Comparison of ENCODE assay signal across 22 mouse cellular contexts in the genomic region with DNA sequence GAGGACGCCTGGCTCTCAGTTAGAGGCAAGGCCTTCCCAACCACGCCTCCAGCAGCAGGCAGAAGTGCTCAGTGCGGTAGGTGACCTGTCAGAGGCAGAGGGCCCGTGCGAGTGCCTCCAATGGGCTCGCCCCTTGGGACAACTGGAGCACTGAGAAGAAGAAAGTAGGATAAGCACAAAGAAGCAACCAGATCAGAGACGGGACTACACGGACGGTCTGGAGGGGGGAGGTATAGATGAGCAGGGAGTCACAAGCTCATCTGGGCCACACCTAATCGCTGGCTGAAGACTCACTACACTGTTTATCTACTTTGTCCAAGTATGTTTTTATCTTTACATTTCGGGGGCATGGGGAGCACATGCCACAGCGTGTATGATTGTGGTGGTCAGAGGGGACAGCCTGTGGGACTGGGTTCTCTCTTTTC. TPM values are rescaled to one million over a fixed set of nuclear protein-coding genes. Genes with fewer than 3 reads are reported as not detected.
DNase-seq lines count a peak whose midpoint lies in the region; ATAC-seq and TF ChIP-seq lines count a peak whose summit lies in the region.
"Had no signal": no experiment of that assay in that cellular context is flagged by ENCODE, and none has a peak within 500 bp of the region (broad histone marks: within the 10 kb centered on the region; RNA-seq: fewer than 3 reads in every experiment).

No protein-coding gene starts in this region.

- no peaks in the 10 kb centered on the region for H3K4me1 ChIP-seq in stomach, embryonic 15.5 days
- no peaks in the 10 kb centered on the region for H3K4me1 ChIP-seq in stomach, postnatal 0 days (replicated peaks; ENCODE audit: control insufficient read depth, insufficient read depth)
- H3K4me1 ChIP-seq in liver, embryonic 12.5 days = peaks cover 57% of the 10 kb centered on the region
- no peaks in the 10 kb centered on the region for H3K4me1 ChIP-seq in midbrain, embryonic 15.5 days
- H3K4me1 ChIP-seq: embryonic facial prominence, embryonic 12.5 days; lung, embryonic 15.5 days; midbrain, embryonic 13.5 days had no signal

- TF ChIP-seq EP300 in stomach, postnatal 0 days (optimal IDR thresholded peaks at IDR 0.05) = no peak

- no peak overlapping the region for H3K27ac ChIP-seq in stomach, embryonic 15.5 days
- no peak overlapping the region for H3K27ac ChIP-seq in stomach, postnatal 0 days (replicated peaks)
- peak overlapping the region; percentile 90 for H3K27ac ChIP-seq in liver, embryonic 12.5 days
- H3K27ac ChIP-seq in midbrain, embryonic 15.5 days = no peak overlapping the region
- H3K27ac ChIP-seq: embryonic facial prominence, embryonic 12.5 days; forebrain, embryonic 10.5 days; hindbrain, embryonic 14.5 days; lung, embryonic 15.5 days; macrophage; midbrain, embryonic 13.5 days had no signal

- H3K4me2 ChIP-seq in stomach, embryonic 15.5 days = no peak overlapping the region
- no peak overlapping the region for H3K4me2 ChIP-seq in stomach, postnatal 0 days (replicated peaks; ENCODE audit: low read depth)
- peak overlapping the region; percentile 70 for H3K4me2 ChIP-seq in liver, embryonic 12.5 days
- H3K4me2 ChIP-seq in midbrain, embryonic 15.5 days = no peak overlapping the region
- H3K4me2 ChIP-seq: embryonic facial prominence, embryonic 12.5 days; hindbrain, embryonic 14.5 days; lung, embryonic 15.5 days; midbrain, embryonic 13.5 days had no signal

- intact Hi-C loops in gastrocnemius, postnatal 14 days (cut with DNase I; ENCODE audit: low total_unique reads) = no loop called here

- no peak for DNase-seq in stomach, postnatal 0 days (ENCODE audit: low spot score)
- DNase-seq in c-Kit-positive CD71-positive TER-119-negative erythroid progenitor cells, embryonic 14.5 days (ENCODE audit: low read depth) = peak; percentile 38
- no peak for DNase-seq in gastrocnemius, postnatal 14 days
- no peak for DNase-seq in thymus, postnatal 10 days (ENCODE audit: low spot score in 2 of 2)
- no peak for DNase-seq in spleen, postnatal 36 days (ENCODE audit: low spot score in 2 of 2)
- DNase-seq: B cell, adult 2 months; cerebellum, adult 11-12 months; cerebellum, postnatal 36 days; gastrocnemius, postnatal 25 days; thymus, postnatal 14 days had no signal

- no peak overlapping the region for H3K4me3 ChIP-seq in stomach, embryonic 15.5 days (replicated peaks)
- no peak overlapping the region for H3K4me3 ChIP-seq in stomach, postnatal 0 days (ENCODE audit: low read depth, low read length)
- peak overlapping the region; percentile 34 for H3K4me3 ChIP-seq in liver, embryonic 12.5 days
- H3K4me3 ChIP-seq in midbrain, embryonic 15.5 days = no peak overlapping the region
- H3K4me3 ChIP-seq: embryonic facial prominence, embryonic 12.5 days; forebrain, embryonic 10.5 days; lung, embryonic 15.5 days; midbrain, embryonic 13.5 days had no signal

- no peaks in the 10 kb centered on the region for H3K27me3 ChIP-seq in stomach, embryonic 15.5 days (replicated peaks)
- no peaks in the 10 kb centered on the region for H3K27me3 ChIP-seq in stomach, postnatal 0 days (ENCODE audit: control insufficient read depth, insufficient read depth, low read length)
- H3K27me3 ChIP-seq in liver, embryonic 12.5 days (replicated peaks) = no peaks in the 10 kb centered on the region
- no peaks in the 10 kb centered on the region for H3K27me3 ChIP-seq in midbrain, embryonic 15.5 days (replicated peaks)
- H3K27me3 ChIP-seq: embryonic facial prominence, embryonic 12.5 days; lung, embryonic 15.5 days; midbrain, embryonic 13.5 days had no signal

- TF ChIP-seq CTCF in stomach, postnatal 0 days (IDR thresholded peaks at IDR 0.05; ENCODE audit: low read depth) = no peak

- ATAC-seq in stomach, embryonic 15.5 days (ENCODE audit: insufficient read depth, low FRiP score, low read depth) = peak; percentile 82; the same call in 1 of the 2 replicates
- ATAC-seq in stomach, postnatal 0 days (ENCODE audit: low FRiP score, low TSS enrichment) = no peak
- peak; percentile 96 for ATAC-seq in liver, embryonic 12.5 days
- no peak for ATAC-seq in midbrain, embryonic 15.5 days (replicated peaks)
- ATAC-seq: intestine, postnatal 0 days; midbrain, embryonic 13.5 days had no signal

- 87% methylated on average over 12 of the region's 12 CpGs for WGBS in stomach, embryonic 15.5 days
- WGBS in stomach, postnatal 0 days = 85% methylated on average over 12 of the region's 12 CpGs
- WGBS in liver, embryonic 12.5 days (ENCODE audit: insufficient replicate concordance) = 26% methylated on average over 12 of the region's 12 CpGs
- 88% methylated on average over 12 of the region's 12 CpGs for WGBS in midbrain, embryonic 15.5 days

- H3K36me3 ChIP-seq in stomach, embryonic 15.5 days = peaks cover 7% of the 10 kb centered on the region; the same call in 1 of the 2 replicates
- H3K36me3 ChIP-seq in stomach, postnatal 0 days (ENCODE audit: control insufficient read depth, insufficient read depth, low read length) = peaks cover 8% of the 10 kb centered on the region; the same call in 1 of the 2 replicates
- peaks cover 76% of the 10 kb centered on the region for H3K36me3 ChIP-seq in liver, embryonic 12.5 days
- peaks cover 21% of the 10 kb centered on the region for H3K36me3 ChIP-seq in midbrain, embryonic 15.5 days (replicated peaks)

- no peaks in the 10 kb centered on the region for H3K9me3 ChIP-seq in stomach, embryonic 15.5 days
- H3K9me3 ChIP-seq in stomach, postnatal 0 days (ENCODE audit: control insufficient read depth, low read length) = no peaks in the 10 kb centered on the region
- no peaks in the 10 kb centered on the region for H3K9me3 ChIP-seq in liver, embryonic 12.5 days (replicated peaks)
- H3K9me3 ChIP-seq in midbrain, embryonic 15.5 days = no peaks in the 10 kb centered on the region
- H3K9me3 ChIP-seq: embryonic facial prominence, embryonic 12.5 days; forebrain, embryonic 10.5 days; lung, embryonic 15.5 days; midbrain, embryonic 13.5 days had no signal

- H3K9ac ChIP-seq in stomach, embryonic 15.5 days = no peak overlapping the region
- H3K9ac ChIP-seq in stomach, postnatal 0 days (ENCODE audit: low read length) = no peak overlapping the region
- H3K9ac ChIP-seq in liver, embryonic 12.5 days = peak overlapping the region; percentile 49
- H3K9ac ChIP-seq in midbrain, embryonic 15.5 days = no peak overlapping the region
- H3K9ac ChIP-seq: embryonic facial prominence, embryonic 12.5 days; hindbrain, embryonic 14.5 days; lung, embryonic 15.5 days; midbrain, embryonic 13.5 days had no signal

RNA-seq across cellular contexts. Expression of a gene that starts 35.3 kb away (rescaled TPM):
- 145 and 155 TPM in 2 replicates for polyA plus RNA-seq in stomach, embryonic 15.5 days (2015; fragmentation: Nextera tagmentation; extraction: Ambion mirVana)
- 93.7 and 95.0 TPM in 2 replicates for polyA plus RNA-seq in stomach, postnatal 0 days (2015; fragmentation: Nextera tagmentation; extraction: Ambion mirVana)
- polyA plus RNA-seq in liver, embryonic 12.5 days (2016; fragmentation: Nextera tagmentation; extraction: Ambion mirVana) = 140 and 144 TPM in 2 replicates
- total RNA-seq in gastrocnemius, postnatal 14 days (2021) = 10 to 100 TPM; 54.3 to 57.3 TPM
- polyA plus RNA-seq in midbrain, embryonic 15.5 days (2015; fragmentation: Nextera tagmentation; extraction: Ambion mirVana) = 80.6 and 83.1 TPM in 2 replicates

RNA-seq across cellular contexts. Expression of a gene that starts 40.5 kb away (rescaled TPM):
- 4.6 and 5.6 TPM in 2 replicates for polyA plus RNA-seq in stomach, embryonic 15.5 days (2015; fragmentation: Nextera tagmentation; extraction: Ambion mirVana)
- 2.3 and 2.8 TPM in 2 replicates for polyA plus RNA-seq in stomach, postnatal 0 days (2015; fragmentation: Nextera tagmentation; extraction: Ambion mirVana)
- polyA plus RNA-seq in liver, embryonic 12.5 days (2016; fragmentation: Nextera tagmentation; extraction: Ambion mirVana) = 4.8 and 5.2 TPM in 2 replicates
- total RNA-seq in gastrocnemius, postnatal 14 days (2021) = 10 to 100 TPM in 1 of 2 experiments, 1 to 10 TPM in 1; 9.4 to 10.5 TPM
- polyA plus RNA-seq in midbrain, embryonic 15.5 days (2015; fragmentation: Nextera tagmentation; extraction: Ambion mirVana) = 10.5 and 12.8 TPM in 2 replicates

RNA-seq across cellular contexts. Expression of a gene that starts 45.3 kb away (rescaled TPM):
- 76.0 and 89.3 TPM in 2 replicates for polyA plus RNA-seq in stomach, embryonic 15.5 days (2015; fragmentation: Nextera tagmentation; extraction: Ambion mirVana)
- polyA plus RNA-seq in stomach, postnatal 0 days (2015; fragmentation: Nextera tagmentation; extraction: Ambion mirVana) = 113 and 117 TPM in 2 replicates
- 55.2 and 56.5 TPM in 2 replicates for polyA plus RNA-seq in liver, embryonic 12.5 days (2016; fragmentation: Nextera tagmentation; extraction: Ambion mirVana)
- total RNA-seq in gastrocnemius, postnatal 14 days (2021) = 10 to 100 TPM; 37.8 to 40.2 TPM
- polyA plus RNA-seq in midbrain, embryonic 15.5 days (2015; fragmentation: Nextera tagmentation; extraction: Ambion mirVana) = 51.3 and 54.9 TPM in 2 replicates

RNA-seq across cellular contexts. Expression of a gene that starts 54.2 kb away (rescaled TPM):
- polyA plus RNA-seq in stomach, embryonic 15.5 days (2015; fragmentation: Nextera tagmentation; extraction: Ambion mirVana) = 0.37 and 0.57 TPM in 2 replicates
- 0.50 TPM in 2 replicates for polyA plus RNA-seq in stomach, postnatal 0 days (2015; fragmentation: Nextera tagmentation; extraction: Ambion mirVana)
- 0.60 and 0.62 TPM in 2 replicates for polyA plus RNA-seq in liver, embryonic 12.5 days (2016; fragmentation: Nextera tagmentation; extraction: Ambion mirVana)
- total RNA-seq in gastrocnemius, postnatal 14 days (2021) = not detected
- polyA plus RNA-seq in midbrain, embryonic 15.5 days (2015; fragmentation: Nextera tagmentation; extraction: Ambion mirVana) = 0.18 and 0.39 TPM in 2 replicates
- total RNA-seq: gastrocnemius, postnatal 25 days; heart, postnatal 25 days had no signal
- polyA plus RNA-seq: macrophage; small intestine, adult 2 months had no signal

Comparison
In these comparisons a context has a peak if more than half of its experiments do, and no peak if none do; other contexts are left out.
1. ATAC-seq: peak in stomach, embryonic 15.5 days (single experiment) and liver, embryonic 12.5 days (single experiment); none in stomach, postnatal 0 days (single experiment) and midbrain, embryonic 15.5 days (single experiment).